Mouse (Mus musculus) embryonic fibroblast, embryonic 13.5 days (primary cell): ENCODE measurements around the gene Fam213a.
A peak's percentile ranks its signal among the peaks of the same experiment; 100 is the strongest.

Experiments
- CTCF ChIP-seq: IDR thresholded peaks from 2 replicates; pipeline ENCODE4 v1.5.1; 2011; ENCODE audit warnings: mild to moderate bottlenecking, control low read depth, low read length, moderate library complexity, borderline replicate concordance; ENCODE audit not compliant: insufficient read depth
- POLR2A ChIP-seq: IDR thresholded peaks from 2 replicates; pipeline ENCODE4 v1.6.1; 2011; ENCODE audit warnings: low read depth, mild to moderate bottlenecking, control low read depth, low read length, moderate library complexity

DNA sequence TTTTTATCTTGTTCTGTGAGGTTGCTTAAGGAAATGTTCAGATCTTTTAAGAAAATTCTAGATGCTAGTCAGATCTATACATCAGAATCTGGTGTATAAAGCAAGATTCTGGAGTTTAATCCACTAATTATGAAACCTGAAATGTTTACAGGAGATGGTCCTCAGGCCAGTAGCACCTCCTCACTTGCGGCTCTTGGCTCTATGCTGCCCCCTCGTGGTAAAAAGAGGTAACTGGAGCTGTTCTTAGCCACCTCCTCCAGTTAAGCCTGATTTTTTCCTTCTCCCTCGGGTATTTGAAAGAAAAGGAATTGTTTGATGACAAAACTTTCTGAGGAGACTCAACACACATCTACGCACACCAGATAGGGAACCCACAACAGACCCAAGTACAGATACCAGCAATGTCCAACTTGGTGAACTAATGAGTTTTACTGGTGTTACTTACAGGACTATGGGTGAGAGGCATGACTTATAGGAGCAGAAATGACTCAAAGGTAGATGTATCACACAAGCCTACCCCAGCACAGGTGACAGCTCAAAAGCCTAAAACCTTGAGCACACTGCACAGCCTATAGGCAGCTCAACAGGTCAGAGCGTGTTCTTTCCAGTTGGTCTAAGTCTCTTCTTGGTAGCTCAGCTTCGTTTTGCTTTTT, 21.7 kb upstream of the Fam213a start:
- TF ChIP-seq CTCF (peak; percentile 77), POLR2A (no peak)
